Mouse (Mus musculus) heart, embryonic 10.5 days (tissue): ENCODE results near the gene Tmem214. TPM values are rescaled to one million over a fixed set of nuclear protein-coding genes. Genes with fewer than 3 reads are reported as not detected.

ENCODE experiments used
- DNase-seq: peaks from one replicate; pipeline ENCODE4 v3.0.0-alpha.2; 2017; ENCODE audit warnings: low spot score
- H3K27ac ChIP-seq: fragments of 300-500 bp; sonication (generic); 2 replicates; pipeline ENCODE4 v1.5.1; 2016; ENCODE audit warnings: mild to moderate bottlenecking
- H3K27me3 ChIP-seq: fragments of 300-500 bp; sonication (generic); 2 replicates; pipeline ENCODE4 v1.6.1; 2016; ENCODE audit warnings: mild to moderate bottlenecking; ENCODE audit not compliant: poor library complexity, insufficient read depth, severe bottlenecking
- H3K36me3 ChIP-seq: fragments of 300-500 bp; sonication (generic); 2 replicates; pipeline ENCODE4 v1.6.1; 2016; ENCODE audit warnings: mild to moderate bottlenecking, moderate library complexity
- H3K4me1 ChIP-seq: fragments of 300-500 bp; sonication (generic); 2 replicates; pipeline ENCODE4 v1.6.1; 2016; ENCODE audit warnings: mild to moderate bottlenecking
- H3K4me3 ChIP-seq: fragments of 300-500 bp; sonication (generic); 2 replicates; pipeline ENCODE4 v1.5.1; 2016; ENCODE audit warnings: mild to moderate bottlenecking, moderate library complexity
- H3K9me3 ChIP-seq: fragments of 300-500 bp; sonication (generic); 2 replicates; pipeline ENCODE4 v1.6.1; 2016; ENCODE audit warnings: mild to moderate bottlenecking, moderate library complexity
- WGBS: fragments of 180-500 bp; shearing (Covaris S2); methylation state at CpG from one replicate; pipeline ENCODE4 v1.1.7; 2016; 5-methylcytosine and 5-hydroxymethylcytosine counted together
- polyA plus RNA-seq: library from polyadenylated mRNA; unstranded; fragments of >200 nt; fragmentation: Nextera tagmentation; extraction: Ambion mirVana; gene quantifications from 2 replicates; pipeline ENCODE4 v1.2.1, GENCODE M21; 2016

Tmem214 gene
- polyA plus RNA-seq, 1 experiment from 2014 or later: 86.3 TPM

GRCm38 (mm10) chr5:30909863-30910262 lies 42.1 kb downstream of the Tmem214 start:
- Histone ChIP-seq H3K4me1 (peaks cover 79% of the 10 kb centered on the region), H3K27me3 (no peaks in the 10 kb centered on the region), H3K9me3 (no peaks in the 10 kb centered on the region), H3K27ac (peak overlapping the region; percentile 93), H3K36me3 (peaks cover 13% of the 10 kb centered on the region), H3K4me3 (no peak overlapping the region)
- 77% methylated on average over 7 of the region's 7 CpGs for WGBS
- no peak for DNase-seq

- H3K27me3 ChIP-seq: no peaks in the 10 kb centered on the region
- peak overlapping the region; percentile 64 for H3K27ac ChIP-seq
- no peaks in the 10 kb centered on the region for H3K9me3 ChIP-seq
- no peak overlapping the region for H3K4me3 ChIP-seq
- DNase-seq: no peak
- H3K36me3 ChIP-seq: peaks cover 7% of the 10 kb centered on the region
- peaks cover 81% of the 10 kb centered on the region for H3K4me1 ChIP-seq
These were observed 42.7 kb downstream of the Tmem214 start for GRCm38 (mm10) chr5:30910481-30910880.

- Histone ChIP-seq H3K4me3 (no peak overlapping the region), H3K36me3 (peaks cover 4% of the 10 kb centered on the region), H3K4me1 (peaks cover 88% of the 10 kb centered on the region), H3K27me3 (no peaks in the 10 kb centered on the region), H3K27ac (peak overlapping the region; percentile 93), H3K9me3 (no peaks in the 10 kb centered on the region)
- 62% methylated on average over 5 of the region's 5 CpGs for WGBS
- no peak for DNase-seq
These were observed 44.3 kb downstream of the Tmem214 start for GRCm38 (mm10) chr5:30912156-30912555.

- 9% methylated on average over 13 of the region's 13 CpGs for WGBS
- H3K4me3 ChIP-seq: peak within 1 kb of the TSS; percentile 62
- H3K9me3 ChIP-seq: no peaks in the 10 kb centered on the region
These were observed 45.4 kb downstream of the Tmem214 start, which contains the start of gene Emilin1 for GRCm38 (mm10) chr5:30913060-30913841. Emilin1 (plus strand) TSS chr5:30913402.

GRCm38 (mm10) chr5:30914101-30914635 lies 46.4 kb downstream of the Tmem214 start:
- no peak for DNase-seq
- Histone ChIP-seq H3K9me3 (no peaks in the 10 kb centered on the region), H3K36me3 (peaks cover 24% of the 10 kb centered on the region), H3K27ac (peak overlapping the region; percentile 93), H3K4me3 (peak overlapping the region; percentile 62), H3K4me1 (peaks cover 88% of the 10 kb centered on the region), H3K27me3 (no peaks in the 10 kb centered on the region)
- WGBS: 53% methylated on average over 7 of the region's 7 CpGs

More at GRCm38 (mm10) chr5:30913060-30913841, 45.4 kb downstream of the Tmem214 start, which contains the start of gene Emilin1:
- Histone ChIP-seq H3K36me3 (peaks cover 15% of the 10 kb centered on the region), H3K27ac (peak within 1 kb of the TSS; percentile 93), H3K4me1 (peaks cover 92% of the 10 kb centered on the region), H3K27me3 (no peaks in the 10 kb centered on the region)
- peak; percentile 93 for DNase-seq

GRCm38 (mm10) chr5:30914849-30915248 lies 47.0 kb downstream of the Tmem214 start:
- Histone ChIP-seq H3K4me1 (peaks cover 82% of the 10 kb centered on the region), H3K4me3 (peak overlapping the region; percentile 62), H3K9me3 (no peaks in the 10 kb centered on the region), H3K36me3 (peaks cover 31% of the 10 kb centered on the region), H3K27ac (peak overlapping the region; percentile 93), H3K27me3 (no peaks in the 10 kb centered on the region)
- 58% methylated on average over 6 of the region's 6 CpGs for WGBS
- no peak for DNase-seq

- 54% methylated on average over 9 of the region's 9 CpGs for WGBS
- Histone ChIP-seq H3K9me3 (no peaks in the 10 kb centered on the region), H3K36me3 (peaks cover 37% of the 10 kb centered on the region), H3K4me1 (peaks cover 84% of the 10 kb centered on the region), H3K27me3 (no peaks in the 10 kb centered on the region), H3K27ac (peak overlapping the region; percentile 93), H3K4me3 (peak overlapping the region; percentile 62)
- DNase-seq: no peak
These were observed 47.6 kb downstream of the Tmem214 start for GRCm38 (mm10) chr5:30915456-30915855.

- Histone ChIP-seq H3K27ac (peak overlapping the region; percentile 93), H3K27me3 (no peaks in the 10 kb centered on the region), H3K4me1 (peaks cover 84% of the 10 kb centered on the region), H3K9me3 (no peaks in the 10 kb centered on the region), H3K36me3 (peaks cover 42% of the 10 kb centered on the region), H3K4me3 (peak overlapping the region; percentile 62)
- peak; percentile 95 for DNase-seq
- 2% methylated on average over 7 of the region's 7 CpGs for WGBS
These were observed 48.2 kb downstream of the Tmem214 start for GRCm38 (mm10) chr5:30915974-30916433.

GRCm38 (mm10) chr5:30916841-30917240 lies 49.0 kb downstream of the Tmem214 start:
- Histone ChIP-seq H3K27ac (peak overlapping the region; percentile 93; the same call in 1 of the 2 replicates), H3K4me1 (peaks cover 85% of the 10 kb centered on the region), H3K36me3 (peaks cover 42% of the 10 kb centered on the region), H3K4me3 (no peak overlapping the region), H3K9me3 (no peaks in the 10 kb centered on the region), H3K27me3 (no peaks in the 10 kb centered on the region)
- DNase-seq: no peak
- WGBS: 89% methylated on average over 9 of the region's 9 CpGs

GRCm38 (mm10) chr5:30917348-30917747 lies 49.5 kb downstream of the Tmem214 start:
- H3K4me3 ChIP-seq: no peak overlapping the region
- no peaks in the 10 kb centered on the region for H3K9me3 ChIP-seq
- peaks cover 85% of the 10 kb centered on the region for H3K4me1 ChIP-seq
- H3K27me3 ChIP-seq: no peaks in the 10 kb centered on the region
- H3K36me3 ChIP-seq: peaks cover 42% of the 10 kb centered on the region
- DNase-seq: no peak
- peak overlapping the region; percentile 93 for H3K27ac ChIP-seq
- WGBS: 83% methylated on average over 11 of the region's 11 CpGs

- peak overlapping the region; percentile 93; the same call in 1 of the 2 replicates for H3K27ac ChIP-seq
- H3K27me3 ChIP-seq: no peaks in the 10 kb centered on the region
- H3K36me3 ChIP-seq: peaks cover 42% of the 10 kb centered on the region
- no peak overlapping the region for H3K4me3 ChIP-seq
- no peak for DNase-seq
- no peaks in the 10 kb centered on the region for H3K9me3 ChIP-seq
- peaks cover 85% of the 10 kb centered on the region for H3K4me1 ChIP-seq
- 84% methylated on average over 31 of the region's 31 CpGs for WGBS
These were observed 50.3 kb downstream of the Tmem214 start for GRCm38 (mm10) chr5:30917891-30918670.

- Histone ChIP-seq H3K9me3 (no peaks in the 10 kb centered on the region), H3K36me3 (peaks cover 42% of the 10 kb centered on the region), H3K27me3 (no peaks in the 10 kb centered on the region), H3K27ac (no peak overlapping the region), H3K4me1 (peaks cover 80% of the 10 kb centered on the region), H3K4me3 (no peak overlapping the region)
- WGBS: 81% methylated on average over 8 of the region's 8 CpGs
- DNase-seq: no peak
These were observed 50.9 kb downstream of the Tmem214 start for GRCm38 (mm10) chr5:30918691-30919090.
